Mouse (Mus musculus) fat pad, adult 2 months (tissue): Measurements from ENCODE around the gene Fa2h.
A peak's percentile ranks its signal among the peaks of the same experiment; 100 is the strongest.

Experiments used
- DNase-seq: peaks from one replicate; pipeline ENCODE4 v3.0.0-alpha.2; 2011; ENCODE audit warnings: low read depth, low spot score; ENCODE audit errors: extremely low read depth

Fa2h gene

GRCm38 (mm10) chr8:111393391-111394363 is at the start of gene Fa2h:
TSS of gene Fa2h (minus strand) at chr8:111393824.
- no peak for DNase-seq

- DNase-seq = no peak
Observed at GRCm38 (mm10) chr8:111439189-111439588, 45.6 kb upstream of the Fa2h start.

- DNase-seq = peak; percentile 88
Observed at GRCm38 (mm10) chr8:111435071-111435828, 41.6 kb upstream of the Fa2h start.

- no peak for DNase-seq
Observed at GRCm38 (mm10) chr8:111424646-111425045, 31.0 kb upstream of the Fa2h start.

GRCm38 (mm10) chr8:111424181-111424580 is 30.6 kb upstream of the Fa2h start:
- no peak for DNase-seq

GRCm38 (mm10) chr8:111422614-111423013 is 29.0 kb upstream of the Fa2h start:
- DNase-seq = peak; percentile 96

GRCm38 (mm10) chr8:111419171-111419570 is 25.5 kb upstream of the Fa2h start:
- no peak for DNase-seq

GRCm38 (mm10) chr8:111418601-111419000 is 25.0 kb upstream of the Fa2h start:
- DNase-seq = no peak

- no peak for DNase-seq
Observed at GRCm38 (mm10) chr8:111417222-111417621, 23.6 kb upstream of the Fa2h start.

GRCm38 (mm10) chr8:111403391-111403790 is 9.8 kb upstream of the Fa2h start:
- DNase-seq = no peak

- DNase-seq = no peak
Observed at GRCm38 (mm10) chr8:111391268-111391667, 2.4 kb downstream of the Fa2h start.

GRCm38 (mm10) chr8:111390837-111391236 is 2.8 kb downstream of the Fa2h start:
- DNase-seq = no peak

- no peak for DNase-seq
Observed at GRCm38 (mm10) chr8:111389581-111389980, 4.0 kb downstream of the Fa2h start.

- no peak for DNase-seq
Observed at GRCm38 (mm10) chr8:111385915-111386314, 7.7 kb downstream of the Fa2h start.

- no peak for DNase-seq
Observed at GRCm38 (mm10) chr8:111384628-111385027, 9.0 kb downstream of the Fa2h start.

GRCm38 (mm10) chr8:111375192-111375591 is 18.4 kb downstream of the Fa2h start:
- DNase-seq = no peak

GRCm38 (mm10) chr8:111369711-111370110 is 23.9 kb downstream of the Fa2h start:
- no peak for DNase-seq

GRCm38 (mm10) chr8:111367350-111367749 is 26.3 kb downstream of the Fa2h start:
- DNase-seq = no peak

GRCm38 (mm10) chr8:111366610-111367234 is 26.9 kb downstream of the Fa2h start:
- peak; percentile 89 for DNase-seq

GRCm38 (mm10) chr8:111363489-111363888 is 30.1 kb downstream of the Fa2h start:
- no peak for DNase-seq

GRCm38 (mm10) chr8:111360579-111361209 is 32.9 kb downstream of the Fa2h start:
- DNase-seq = no peak
